Mouse (Mus musculus) frontal cortex, postnatal 36 days (tissue): ENCODE results near the gene Plac1.
"Not testable (repeated sequence)": the region's sequence is repeated elsewhere in the genome, so short reads cannot be mapped to it uniquely, and the experiment has no call there.

Source experiments
- DNase-seq, 2 experiments: peaks; one replicate each; pipeline ENCODE4 v3.0.0; 2022; ENCODE audit warnings: low spot score in 2 of 2

Plac1 gene

GRCm38 (mm10) chrX:53046911-53047310 is 193.0 kb downstream of the Plac1 start:
- DNase-seq: no peak

GRCm38 (mm10) chrX:53046033-53046432 is 193.9 kb downstream of the Plac1 start:
- no peak for DNase-seq

- DNase-seq: no peak
These were observed 194.6 kb downstream of the Plac1 start for GRCm38 (mm10) chrX:53045187-53045903.

GRCm38 (mm10) chrX:53041006-53041405 is 198.9 kb downstream of the Plac1 start:
- no peak for DNase-seq

- no peak for DNase-seq
These were observed 199.8 kb downstream of the Plac1 start for GRCm38 (mm10) chrX:53040138-53040537.

GRCm38 (mm10) chrX:53039651-53040050 is 200.3 kb downstream of the Plac1 start:
- no peak for DNase-seq

- no peak for DNase-seq
These were observed 201.7 kb downstream of the Plac1 start for GRCm38 (mm10) chrX:53038194-53038593.

GRCm38 (mm10) chrX:53029559-53029958 is 210.4 kb downstream of the Plac1 start:
- no peak for DNase-seq

- DNase-seq: no peak
These were observed 214.3 kb downstream of the Plac1 start for GRCm38 (mm10) chrX:53025471-53026223.

GRCm38 (mm10) chrX:53024268-53024667 is 215.6 kb downstream of the Plac1 start:
- not testable (repeated sequence) for DNase-seq

- DNase-seq: no peak
These were observed 216.9 kb downstream of the Plac1 start for GRCm38 (mm10) chrX:53023021-53023420.
